Mouse (Mus musculus) intestine, embryonic 16.5 days (tissue): Measurements from ENCODE around the gene P2rx4. TPM values are rescaled to one million over a fixed set of nuclear protein-coding genes. Genes with fewer than 3 reads are reported as not detected.

ENCODE experiments used
- ATAC-seq: fragments of 200-750 bp; cut with Nextera tagmentation; 2 replicates; pipeline ENCODE4 v1.8.0; 2017; ENCODE audit warnings: moderate TSS enrichment, moderate library complexity
- H3K27ac ChIP-seq: fragments of 300-500 bp; sonication (generic); 2 replicates; pipeline ENCODE4 v1.5.1; 2014; ENCODE audit warnings: mild to moderate bottlenecking, low read length
- H3K27me3 ChIP-seq: fragments of 300-500 bp; sonication (generic); replicated peaks from 2 replicates; pipeline ENCODE4 v1.6.1; 2014; ENCODE audit warnings: low read length, control low read depth, mixed read lengths; ENCODE audit not compliant: control insufficient read depth, insufficient read depth
- H3K36me3 ChIP-seq: fragments of 300-500 bp; sonication (generic); 2 replicates; pipeline ENCODE4 v1.6.1; 2014; ENCODE audit warnings: low read length, control low read depth; ENCODE audit not compliant: control insufficient read depth, insufficient read depth
- H3K4me1 ChIP-seq: fragments of 300-500 bp; sonication (generic); 2 replicates; pipeline ENCODE4 v1.6.1; 2014; ENCODE audit warnings: low read length, control low read depth, mixed read lengths; ENCODE audit not compliant: control insufficient read depth, insufficient read depth
- H3K4me2 ChIP-seq: fragments of 300-500 bp; sonication (generic); 2 replicates; pipeline ENCODE4 v1.6.1; 2014; ENCODE audit warnings: low read depth, low read length, control low read depth
- H3K4me3 ChIP-seq: fragments of 300-500 bp; sonication (generic); 2 replicates; pipeline ENCODE4 v1.5.1; 2014; ENCODE audit warnings: mild to moderate bottlenecking, low read length
- H3K9ac ChIP-seq: fragments of 300-500 bp; sonication (generic); 2 replicates; pipeline ENCODE4 v1.6.1; 2014; ENCODE audit warnings: low read depth, low read length
- H3K9me3 ChIP-seq: fragments of 300-500 bp; sonication (generic); 2 replicates; pipeline ENCODE4 v1.6.1; 2016; ENCODE audit warnings: low read length, control low read depth; ENCODE audit not compliant: control insufficient read depth
- WGBS: fragments of 180-500 bp; shearing (Covaris S2); extraction: QIAGEN DNeasy Blood & Tissue Kit; methylation state at CpG from one replicate; pipeline ENCODE4 v1.1.7; 2014; 5-methylcytosine and 5-hydroxymethylcytosine counted together
- polyA plus RNA-seq: library from polyadenylated mRNA; unstranded; fragments of >200 nt; fragmentation: Nextera tagmentation; extraction: Ambion mirVana; gene quantifications from 2 replicates; pipeline ENCODE4 v1.2.1, GENCODE M21; 2015

Gene P2rx4
- polyA plus RNA-seq, 1 experiment from 2014 or later: 59.6 TPM

DNA sequence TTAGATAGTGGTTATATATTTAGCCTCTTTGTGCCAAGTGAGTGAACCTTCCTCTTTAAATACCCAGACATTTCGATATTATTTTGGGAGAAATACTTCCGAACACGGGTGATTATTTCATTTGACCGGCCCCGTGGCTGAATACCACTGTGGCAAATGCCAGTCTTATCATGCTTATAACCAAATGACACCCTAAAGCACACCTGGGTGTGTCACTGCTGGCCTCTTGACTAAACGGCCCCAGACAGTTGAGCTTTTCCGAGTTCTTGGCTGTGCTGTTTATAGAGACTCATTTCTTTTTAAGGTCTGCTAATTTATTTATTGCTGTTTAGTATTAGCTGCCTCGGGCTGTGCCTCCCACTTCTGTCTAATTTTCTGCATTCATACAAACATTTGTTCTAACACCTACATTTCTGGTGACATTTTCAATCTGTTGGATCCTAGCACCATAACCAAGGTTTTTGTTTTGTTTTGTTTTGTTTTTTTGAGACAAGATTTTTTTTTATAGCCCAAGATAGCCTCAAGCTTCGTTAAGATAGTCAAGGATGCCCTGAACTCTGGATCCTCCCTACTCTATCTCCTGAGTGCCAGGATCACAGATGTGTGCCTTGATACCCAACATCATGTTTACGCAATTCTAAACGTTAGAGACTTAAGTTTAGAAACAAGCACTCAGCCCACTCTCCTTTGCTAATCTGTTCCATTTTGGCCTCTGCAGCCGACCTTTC, 7.1 kb upstream of the P2rx4 start:
- Histone ChIP-seq H3K27me3 (no peaks in the 10 kb centered on the region), H3K4me1 (peaks cover 21% of the 10 kb centered on the region), H3K4me3 (no peak overlapping the region), H3K4me2 (no peak overlapping the region), H3K27ac (no peak overlapping the region), H3K9ac (no peak overlapping the region), H3K36me3 (no peaks in the 10 kb centered on the region), H3K9me3 (no peaks in the 10 kb centered on the region)
- WGBS: 48% methylated on average over 12 of the region's 12 CpGs
- no peak for ATAC-seq

DNA sequence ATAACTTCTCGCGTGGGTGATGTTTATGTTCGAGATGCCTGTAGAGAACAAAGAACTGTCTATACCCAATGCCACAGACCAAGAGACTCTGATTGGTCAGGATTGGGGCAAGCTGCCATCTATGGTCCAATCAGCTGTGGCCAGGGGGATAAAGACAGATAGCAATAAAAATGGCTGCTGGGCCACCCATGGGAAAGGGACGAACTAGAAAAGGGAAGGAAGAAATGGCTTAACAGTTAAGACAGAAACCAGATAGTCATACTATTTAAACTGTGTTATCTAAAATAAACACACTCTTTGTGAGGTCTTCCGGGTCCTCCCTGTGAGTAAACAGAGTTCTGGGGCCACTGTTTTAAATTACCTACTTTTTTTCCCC, 6.5 kb upstream of the P2rx4 start:
- Histone ChIP-seq H3K27me3 (no peaks in the 10 kb centered on the region), H3K4me3 (no peak overlapping the region), H3K9ac (no peak overlapping the region), H3K4me1 (peaks cover 21% of the 10 kb centered on the region), H3K9me3 (no peaks in the 10 kb centered on the region), H3K4me2 (no peak overlapping the region), H3K27ac (no peak overlapping the region), H3K36me3 (no peaks in the 10 kb centered on the region)
- ATAC-seq: peak; percentile 32
- WGBS: 16% methylated on average over 5 of the region's 5 CpGs

DNA sequence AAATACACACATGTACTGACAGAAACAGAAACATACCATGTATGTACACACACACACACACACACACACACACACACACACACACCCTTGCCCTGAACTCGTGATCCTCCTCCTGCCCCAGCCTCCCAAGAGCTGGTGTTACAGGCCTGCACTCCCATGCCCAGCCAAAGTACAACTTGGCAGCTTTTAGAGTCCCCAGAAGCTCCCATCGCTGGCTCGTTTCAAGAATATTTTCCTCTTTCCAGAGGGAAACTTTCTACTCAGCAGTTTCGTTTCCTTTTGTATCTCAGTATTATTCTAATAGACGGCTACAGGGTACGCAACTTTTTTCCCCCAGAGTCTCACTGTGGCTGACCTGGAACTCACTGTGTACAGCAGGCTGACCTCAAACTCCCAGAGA, 5.2 kb upstream of the P2rx4 start:
- Histone ChIP-seq H3K36me3 (no peaks in the 10 kb centered on the region), H3K4me2 (no peak overlapping the region)
- ATAC-seq: no peak

DNA sequence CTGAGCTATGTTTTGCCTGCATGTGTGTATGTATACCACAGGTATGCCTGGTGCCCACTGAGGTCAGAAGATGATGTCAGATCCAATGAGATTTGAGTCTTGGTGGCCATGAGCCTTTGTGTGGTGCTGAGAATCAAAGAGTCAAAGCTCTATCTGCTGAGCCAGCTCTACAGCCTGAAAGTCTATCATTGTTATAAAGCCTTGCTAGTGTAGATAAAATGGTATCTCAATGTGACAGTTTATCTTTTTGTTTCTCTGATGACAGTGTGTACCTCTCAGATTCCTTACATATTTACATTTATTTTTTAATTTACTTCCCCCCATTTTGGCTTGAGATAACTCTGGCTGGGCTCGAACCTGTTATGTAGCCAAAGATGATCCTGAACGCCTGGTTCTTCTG, 3.8 kb upstream of the P2rx4 start:
- 77% methylated on average over 2 of the region's 2 CpGs for WGBS
- no peaks in the 10 kb centered on the region for H3K9me3 ChIP-seq
- H3K36me3 ChIP-seq: no peaks in the 10 kb centered on the region
- ATAC-seq: no peak
- H3K4me3 ChIP-seq: no peak overlapping the region
- H3K27ac ChIP-seq: no peak overlapping the region
- H3K4me1 ChIP-seq: peaks cover 18% of the 10 kb centered on the region
- no peak overlapping the region for H3K9ac ChIP-seq
- H3K4me2 ChIP-seq: no peak overlapping the region
- H3K27me3 ChIP-seq: no peaks in the 10 kb centered on the region

More for the DNA sequence above, 5.2 kb upstream of the P2rx4 start:
- Histone ChIP-seq H3K4me3 (no peak overlapping the region), H3K9ac (no peak overlapping the region), H3K9me3 (no peaks in the 10 kb centered on the region), H3K27ac (no peak overlapping the region), H3K27me3 (no peaks in the 10 kb centered on the region), H3K4me1 (peaks cover 22% of the 10 kb centered on the region)
- 72% methylated on average over 6 of the region's 6 CpGs for WGBS

DNA sequence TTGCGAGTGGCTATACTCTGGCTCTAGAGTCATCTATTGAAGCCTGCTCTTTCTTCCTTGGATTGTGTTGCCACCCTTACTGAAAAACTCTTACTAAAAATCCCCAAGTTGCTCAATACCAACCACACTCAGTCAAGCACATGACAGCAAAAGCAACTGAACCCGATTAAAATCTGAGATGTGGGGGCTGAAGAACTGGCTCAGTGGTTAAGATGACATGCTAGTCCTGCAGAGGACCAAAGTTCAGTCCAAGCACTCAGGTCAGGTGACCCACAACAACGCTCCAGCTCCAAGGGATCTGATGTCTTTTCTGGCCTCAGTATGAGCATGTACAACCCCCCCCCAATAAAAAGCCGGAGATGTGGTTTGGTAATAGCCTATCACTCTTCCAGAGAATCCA, 2.8 kb upstream of the P2rx4 start:
- Histone ChIP-seq H3K27ac (no peak overlapping the region), H3K4me1 (peaks cover 13% of the 10 kb centered on the region), H3K36me3 (no peaks in the 10 kb centered on the region), H3K9ac (no peak overlapping the region), H3K4me3 (no peak overlapping the region), H3K9me3 (no peaks in the 10 kb centered on the region), H3K27me3 (no peaks in the 10 kb centered on the region), H3K4me2 (no peak overlapping the region)
- ATAC-seq: no peak
- WGBS: 75% methylated on average over 4 of the region's 4 CpGs

DNA sequence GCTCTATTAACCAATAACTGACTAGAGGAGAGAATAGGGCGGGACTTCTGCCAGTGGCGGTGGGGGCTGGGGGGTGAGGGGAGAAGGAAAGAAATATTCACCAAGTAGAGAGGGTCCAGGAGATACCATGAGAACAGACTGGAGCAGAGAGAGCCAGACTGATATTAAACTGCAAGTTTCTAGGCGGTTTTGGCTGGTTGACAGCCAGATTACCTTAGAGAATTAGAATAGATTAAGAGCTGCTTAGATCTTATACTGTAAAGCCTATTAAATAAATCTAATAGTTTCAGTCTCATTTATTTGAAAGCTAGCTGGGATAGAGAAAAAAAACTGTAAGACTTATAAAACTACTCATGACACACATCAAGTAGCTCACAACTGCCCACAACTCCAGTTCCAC, 2.2 kb upstream of the P2rx4 start:
- Histone ChIP-seq H3K27me3 (no peaks in the 10 kb centered on the region), H3K4me2 (no peak overlapping the region), H3K9ac (no peak overlapping the region), H3K9me3 (no peaks in the 10 kb centered on the region), H3K4me1 (peaks cover 12% of the 10 kb centered on the region), H3K36me3 (no peaks in the 10 kb centered on the region), H3K4me3 (no peak overlapping the region), H3K27ac (no peak overlapping the region)
- no peak for ATAC-seq
- 76% methylated on average over 3 of the region's 3 CpGs for WGBS

DNA sequence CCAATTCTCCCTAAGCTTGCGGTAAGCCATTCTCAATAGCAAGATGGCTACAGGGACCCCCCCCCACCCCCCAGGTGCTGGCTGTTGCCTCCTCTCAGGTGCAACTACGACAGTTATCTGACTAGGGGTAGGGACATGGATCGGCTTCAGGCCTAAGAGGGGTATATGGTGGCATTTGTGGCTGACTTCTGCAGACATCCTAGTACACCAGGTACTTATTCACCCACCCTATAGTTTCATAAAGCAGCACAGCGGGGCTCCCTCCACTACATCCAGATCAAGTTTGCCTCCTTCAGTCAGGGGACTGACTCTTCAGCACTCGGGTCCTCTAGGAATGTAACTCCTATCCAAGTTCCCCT, 448 bp upstream of the P2rx4 start:
- Histone ChIP-seq H3K9ac (peak overlapping the region; percentile 80), H3K27ac (peak overlapping the region; percentile 87), H3K36me3 (no peaks in the 10 kb centered on the region), H3K27me3 (no peaks in the 10 kb centered on the region), H3K4me2 (peak overlapping the region; percentile 66), H3K4me3 (peak overlapping the region; percentile 67), H3K9me3 (no peaks in the 10 kb centered on the region), H3K4me1 (peaks cover 5% of the 10 kb centered on the region)
- 50% methylated on average over 5 of the region's 5 CpGs for WGBS
- peak; percentile 12 for ATAC-seq

DNA sequence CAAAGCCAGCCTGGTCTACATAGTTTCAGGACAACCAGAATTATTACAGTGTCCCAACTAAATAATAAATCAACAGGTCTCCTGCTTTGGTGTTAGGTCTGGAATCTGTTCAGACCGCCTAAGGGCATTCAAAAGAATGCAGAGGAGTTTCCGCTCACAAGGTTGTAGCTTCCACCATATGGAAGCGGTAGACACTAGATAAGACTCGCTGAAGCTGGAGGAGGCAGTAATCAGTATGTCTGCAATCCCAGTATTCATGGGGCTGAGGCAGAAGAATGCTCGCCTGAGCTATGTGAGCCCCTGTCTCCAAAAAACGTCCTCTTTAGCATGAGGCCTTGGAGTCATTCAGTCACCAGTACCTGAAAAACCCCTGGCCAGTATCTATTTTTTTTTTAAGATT, 1.5 kb downstream of the P2rx4 start:
- Histone ChIP-seq H3K4me1 (peaks cover 5% of the 10 kb centered on the region), H3K4me3 (no peak overlapping the region), H3K4me2 (no peak overlapping the region), H3K27ac (no peak overlapping the region), H3K36me3 (no peaks in the 10 kb centered on the region), H3K27me3 (no peaks in the 10 kb centered on the region), H3K9me3 (peaks cover 4% of the 10 kb centered on the region; the same call in 1 of the 2 replicates), H3K9ac (no peak overlapping the region)
- WGBS: 83% methylated on average over 6 of the region's 6 CpGs
- no peak for ATAC-seq

DNA sequence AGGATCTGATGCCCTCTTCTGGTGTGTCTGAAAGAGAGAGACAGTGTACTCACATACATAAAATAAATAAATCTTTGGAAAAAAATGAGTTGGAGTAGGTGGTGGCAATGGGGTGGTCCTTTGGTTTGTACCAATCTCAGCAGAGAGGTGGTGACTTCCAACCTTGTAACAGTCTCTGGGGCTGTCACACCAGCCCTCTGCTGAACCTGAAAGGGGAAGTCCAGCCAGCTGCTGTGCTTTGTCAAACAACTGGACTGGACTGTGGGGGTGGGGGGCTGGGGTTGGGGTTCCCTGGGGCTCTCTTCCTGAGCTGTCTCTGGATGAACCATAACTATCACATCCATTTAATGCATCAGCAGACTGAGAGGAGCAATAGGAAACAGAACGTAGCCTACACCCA, 8.4 kb downstream of the P2rx4 start:
- Histone ChIP-seq H3K4me3 (no peak overlapping the region), H3K4me1 (no peaks in the 10 kb centered on the region), H3K27me3 (no peaks in the 10 kb centered on the region), H3K9me3 (peaks cover 4% of the 10 kb centered on the region; the same call in 1 of the 2 replicates), H3K27ac (no peak overlapping the region), H3K4me2 (no peak overlapping the region), H3K36me3 (no peaks in the 10 kb centered on the region), H3K9ac (no peak overlapping the region)
- ATAC-seq: no peak
- 71% methylated on average over 1 of the region's 1 CpGs for WGBS

DNA sequence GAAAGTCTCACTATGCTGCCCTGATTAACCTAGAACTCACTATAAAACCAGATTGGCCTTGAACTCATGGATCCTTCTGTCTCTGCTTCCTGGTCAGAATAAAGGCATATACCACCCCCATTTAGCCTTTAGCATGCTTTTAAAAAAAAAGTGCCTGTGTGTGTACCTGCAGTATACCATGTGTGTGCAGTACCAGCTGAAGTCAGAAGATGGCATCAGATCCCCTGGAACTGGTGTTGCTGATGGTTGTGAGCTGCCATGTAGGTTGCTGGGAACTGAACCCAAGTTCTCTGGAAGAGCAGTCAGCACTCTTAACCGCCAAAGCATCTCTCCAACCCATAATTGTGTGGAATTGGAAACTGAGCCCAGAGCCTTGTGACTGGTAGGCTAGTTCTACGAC, 9.4 kb downstream of the P2rx4 start:
- 96% methylated on average over 2 of the region's 2 CpGs for WGBS

More for the DNA sequence above, 9.4 kb downstream of the P2rx4 start:
- Histone ChIP-seq H3K4me3 (no peak overlapping the region), H3K4me2 (no peak overlapping the region), H3K9ac (no peak overlapping the region), H3K9me3 (peaks cover 4% of the 10 kb centered on the region; the same call in 1 of the 2 replicates), H3K27me3 (no peaks in the 10 kb centered on the region), H3K4me1 (no peaks in the 10 kb centered on the region), H3K36me3 (no peaks in the 10 kb centered on the region), H3K27ac (no peak overlapping the region)
- ATAC-seq: no peak
